Mouse (Mus musculus) liver, embryonic 15.5 days (tissue): ENCODE results near the gene Mtrex. TPM values are rescaled to one million over a fixed set of nuclear protein-coding genes. Genes with fewer than 3 reads are reported as not detected.

Source experiments
- ATAC-seq: fragments of 200-750 bp; cut with Nextera tagmentation; 2 replicates; pipeline ENCODE4 v1.8.0; 2017; ENCODE audit warnings: moderate number of reproducible peaks, mild to moderate bottlenecking, moderate library complexity; ENCODE audit not compliant: insufficient read depth
- H3K27ac ChIP-seq: fragments of 300-500 bp; sonication (generic); replicated peaks from 2 replicates; pipeline ENCODE4 v1.5.1; 2015; ENCODE audit warnings: mild to moderate bottlenecking, inconsistent platforms
- H3K27me3 ChIP-seq: fragments of 300-500 bp; sonication (generic); 2 replicates; pipeline ENCODE4 v1.6.1; 2015; ENCODE audit warnings: mild to moderate bottlenecking, inconsistent platforms
- H3K36me3 ChIP-seq: fragments of 300-500 bp; sonication (generic); replicated peaks from 2 replicates; pipeline ENCODE4 v1.6.1; 2015; ENCODE audit warnings: moderate library complexity, mild to moderate bottlenecking, inconsistent platforms
- H3K4me1 ChIP-seq: fragments of 300-500 bp; sonication (generic); replicated peaks from 2 replicates; pipeline ENCODE4 v1.6.1; 2015; ENCODE audit warnings: inconsistent platforms
- H3K4me2 ChIP-seq: fragments of 300-500 bp; sonication (generic); 2 replicates; pipeline ENCODE4 v1.6.1; 2015; ENCODE audit warnings: moderate library complexity, mild to moderate bottlenecking, inconsistent platforms
- H3K4me3 ChIP-seq: fragments of 300-500 bp; sonication (generic); replicated peaks from 2 replicates; pipeline ENCODE4 v1.5.1; 2015; ENCODE audit warnings: mild to moderate bottlenecking, inconsistent platforms
- H3K9ac ChIP-seq: fragments of 300-500 bp; sonication (generic); 2 replicates; pipeline ENCODE4 v1.6.1; 2015; ENCODE audit warnings: moderate library complexity, mild to moderate bottlenecking, inconsistent platforms
- H3K9me3 ChIP-seq: fragments of 300-500 bp; sonication (generic); replicated peaks from 2 replicates; pipeline ENCODE4 v1.6.1; 2016; ENCODE audit warnings: inconsistent platforms
- WGBS: fragments of 180-500 bp; shearing (Covaris S2); methylation state at CpG from one replicate; pipeline ENCODE4 v1.1.7; 2015; ENCODE audit warnings: mixed read lengths; ENCODE audit not compliant: insufficient replicate concordance; 5-methylcytosine and 5-hydroxymethylcytosine counted together
- polyA plus RNA-seq: library from polyadenylated mRNA; unstranded; fragments of >200 nt; fragmentation: Nextera tagmentation; extraction: Ambion mirVana; gene quantifications from 2 replicates; pipeline ENCODE4 v1.2.1, GENCODE M21; 2015

Gene Mtrex
- polyA plus RNA-seq, 1 experiment from 2014 or later: 31.4 TPM

DNA sequence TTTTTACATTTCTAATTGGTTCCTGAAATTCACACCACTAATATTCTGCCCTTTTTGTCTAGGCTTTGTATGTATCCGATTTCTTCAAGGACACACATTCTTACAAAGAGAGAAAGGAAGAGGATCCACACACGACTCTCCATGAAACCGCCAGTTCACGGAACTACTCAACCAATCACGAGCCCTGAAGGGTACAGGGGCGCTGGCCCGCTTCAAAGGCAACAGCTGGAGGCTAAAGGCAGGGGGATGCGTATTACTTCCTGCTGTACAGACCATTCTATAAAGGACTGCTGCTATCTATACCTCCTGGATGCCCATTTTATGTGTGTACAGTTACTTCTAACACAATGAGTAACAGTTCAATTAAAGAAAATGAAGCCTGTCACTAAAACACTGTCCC lies 59.8 kb downstream of the Mtrex start:
- Histone ChIP-seq H3K9ac (no peak overlapping the region), H3K9me3 (no peaks in the 10 kb centered on the region), H3K4me2 (no peak overlapping the region), H3K4me3 (no peak overlapping the region), H3K27ac (0 out of 2 replicates have a peak overlapping the region, but pooled peaks have one; percentile 9), H3K4me1 (peaks cover 32% of the 10 kb centered on the region), H3K36me3 (peaks cover 99% of the 10 kb centered on the region), H3K27me3 (no peaks in the 10 kb centered on the region)
- 87% methylated on average over 8 of the region's 8 CpGs for WGBS
- no peak for ATAC-seq

DNA sequence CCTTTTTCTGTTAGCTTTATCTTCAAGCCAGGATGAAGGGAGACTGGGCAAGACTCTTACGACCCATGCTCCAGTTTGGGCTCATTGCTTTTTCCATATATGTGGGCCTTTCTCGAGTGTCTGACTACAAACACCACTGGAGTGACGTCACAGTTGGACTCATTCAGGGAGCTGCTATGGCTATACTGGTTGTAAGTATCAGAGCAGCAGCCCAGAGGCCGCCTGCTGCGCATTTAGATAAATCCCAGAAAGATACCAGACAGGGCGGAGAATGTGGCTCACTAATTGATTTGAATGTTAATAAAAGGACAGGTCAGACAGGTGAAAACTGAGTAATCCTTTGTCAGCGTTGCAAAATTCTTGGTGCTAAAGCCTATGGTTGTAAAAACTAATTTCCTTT lies 60.4 kb downstream of the Mtrex start:
- H3K9me3 ChIP-seq: no peaks in the 10 kb centered on the region
- no peak overlapping the region for H3K4me2 ChIP-seq
- 45% methylated on average over 7 of the region's 7 CpGs for WGBS
- peak; percentile 73 for ATAC-seq
- no peak overlapping the region for H3K9ac ChIP-seq
- no peaks in the 10 kb centered on the region for H3K27me3 ChIP-seq
- peaks cover 26% of the 10 kb centered on the region for H3K4me1 ChIP-seq
- H3K36me3 ChIP-seq: peaks cover 98% of the 10 kb centered on the region
- 0 out of 2 replicates have a peak overlapping the region, but pooled peaks have one; percentile 3 for H3K27ac ChIP-seq
- no peak overlapping the region for H3K4me3 ChIP-seq

DNA sequence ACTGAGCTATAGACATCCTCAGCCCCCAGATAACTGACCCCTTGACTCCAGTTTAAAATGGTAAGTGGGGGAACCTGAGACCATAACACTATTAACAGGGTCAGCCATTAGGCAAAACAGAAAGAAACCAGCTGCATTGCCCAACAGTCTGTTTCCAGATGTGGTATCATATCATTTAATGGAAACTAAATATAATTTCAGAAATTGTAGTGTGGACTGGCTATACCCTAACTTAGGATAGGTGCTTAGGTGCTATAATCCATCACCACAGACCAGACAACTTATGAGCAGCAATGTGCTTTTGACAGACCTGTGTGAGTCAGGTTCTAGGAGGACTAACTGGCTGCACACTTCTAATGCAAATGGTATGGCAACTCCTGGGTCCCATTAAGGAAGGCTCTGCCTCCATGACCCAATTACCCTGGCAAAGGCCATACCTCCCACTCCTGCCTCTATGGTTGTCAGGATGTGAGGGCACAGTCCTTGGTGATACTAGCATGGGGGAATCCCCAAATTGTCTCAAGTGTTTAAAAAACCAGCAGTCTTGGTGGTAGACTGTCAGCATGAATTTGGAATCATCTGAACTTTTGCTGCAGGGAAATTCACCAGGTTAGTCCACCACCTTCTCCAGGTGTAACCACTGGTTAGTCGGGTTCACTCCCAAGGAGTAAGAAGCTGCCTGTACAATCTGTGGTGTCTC lies 64.1 kb downstream of the Mtrex start:
- H3K27ac ChIP-seq: no peak overlapping the region
- no peak overlapping the region for H3K4me3 ChIP-seq
- peaks cover 16% of the 10 kb centered on the region for H3K4me1 ChIP-seq
- no peak overlapping the region for H3K9ac ChIP-seq
- no peaks in the 10 kb centered on the region for H3K9me3 ChIP-seq
- peaks cover 89% of the 10 kb centered on the region for H3K36me3 ChIP-seq
- no peak for ATAC-seq
- H3K4me2 ChIP-seq: no peak overlapping the region
- H3K27me3 ChIP-seq: no peaks in the 10 kb centered on the region
- WGBS: 66% methylated on average over 1 of the region's 1 CpGs

DNA sequence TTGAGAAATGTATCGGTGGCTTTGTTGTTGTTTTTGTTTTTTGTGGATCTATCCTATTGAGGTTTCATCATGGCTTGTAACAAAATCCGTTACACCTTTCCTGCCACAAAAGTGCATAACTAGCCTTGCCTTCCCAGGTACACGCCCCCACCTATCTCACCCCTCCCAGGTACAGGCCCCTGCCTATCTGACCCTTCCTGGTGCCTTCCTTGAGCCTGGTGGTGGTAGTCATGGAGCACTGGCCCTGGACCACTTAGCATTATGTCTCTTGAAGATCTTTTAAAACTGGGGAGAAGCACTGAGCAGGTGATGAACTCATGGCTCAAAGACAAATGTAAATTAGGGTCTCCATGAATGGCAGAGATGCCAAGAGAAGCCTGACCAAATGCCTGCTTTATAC lies 64.9 kb downstream of the Mtrex start:
- ATAC-seq: no peak
- H3K27me3 ChIP-seq: no peaks in the 10 kb centered on the region
- no peak overlapping the region for H3K9ac ChIP-seq
- peaks cover 14% of the 10 kb centered on the region for H3K4me1 ChIP-seq
- 83% methylated on average over 3 of the region's 3 CpGs for WGBS
- H3K36me3 ChIP-seq: peaks cover 82% of the 10 kb centered on the region
- H3K27ac ChIP-seq: no peak overlapping the region
- H3K4me2 ChIP-seq: no peak overlapping the region
- no peak overlapping the region for H3K4me3 ChIP-seq
- H3K9me3 ChIP-seq: no peaks in the 10 kb centered on the region

DNA sequence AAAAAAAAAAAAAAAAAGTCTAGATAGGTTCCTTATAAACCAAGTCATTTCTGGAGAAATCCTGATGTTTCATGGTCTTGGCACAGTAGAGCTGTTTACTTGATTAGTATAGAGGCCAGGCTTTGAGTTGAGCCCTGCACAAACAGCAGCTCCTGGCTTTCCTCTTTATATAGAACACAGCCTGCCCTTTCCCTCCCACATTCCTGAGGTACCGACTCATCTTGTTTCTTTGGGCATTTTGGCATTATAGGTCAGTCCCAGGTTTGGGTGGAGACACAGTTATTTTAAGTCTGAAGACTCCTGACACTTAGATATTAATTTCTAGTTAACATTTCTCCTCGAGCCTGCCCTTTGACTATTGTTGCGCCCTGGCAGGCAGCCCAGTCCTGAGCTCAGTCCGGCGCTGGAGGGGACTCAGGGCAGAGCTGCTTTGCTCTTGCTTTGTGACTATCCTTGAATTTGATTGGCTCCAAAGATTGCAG lies 65.3 kb downstream of the Mtrex start:
- no peaks in the 10 kb centered on the region for H3K9me3 ChIP-seq
- no peaks in the 10 kb centered on the region for H3K27me3 ChIP-seq
- H3K4me1 ChIP-seq: peaks cover 9% of the 10 kb centered on the region
- no peak overlapping the region for H3K27ac ChIP-seq
- peaks cover 83% of the 10 kb centered on the region for H3K36me3 ChIP-seq
- H3K4me2 ChIP-seq: no peak overlapping the region
- no peak overlapping the region for H3K4me3 ChIP-seq
- WGBS: 67% methylated on average over 5 of the region's 5 CpGs
- H3K9ac ChIP-seq: no peak overlapping the region
- ATAC-seq: no peak

DNA sequence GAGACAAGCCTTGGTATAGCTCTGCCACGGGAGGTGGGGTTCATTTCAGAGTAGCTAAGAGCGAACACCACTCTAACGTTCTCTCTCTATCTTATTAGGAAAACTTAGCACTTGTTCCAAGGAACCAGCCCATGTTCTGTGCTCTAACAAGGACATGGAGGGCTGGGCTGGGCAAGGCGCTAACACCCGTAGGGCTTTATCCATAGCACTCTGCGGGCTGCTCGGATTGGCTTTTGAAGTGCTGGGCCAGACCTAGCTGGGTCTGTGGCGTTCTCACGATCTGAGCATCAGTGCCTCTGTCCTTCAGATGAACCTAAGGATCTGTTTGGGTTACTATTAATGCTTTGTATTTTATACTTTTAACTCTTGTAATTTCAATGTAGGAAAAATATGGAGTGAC lies 66.3 kb downstream of the Mtrex start:
- Histone ChIP-seq H3K9me3 (no peaks in the 10 kb centered on the region), H3K9ac (no peak overlapping the region), H3K27me3 (no peaks in the 10 kb centered on the region), H3K4me1 (no peaks in the 10 kb centered on the region; the same call in none of the 2 replicates), H3K4me2 (no peak overlapping the region), H3K4me3 (no peak overlapping the region), H3K27ac (no peak overlapping the region), H3K36me3 (peaks cover 80% of the 10 kb centered on the region)
- ATAC-seq: no peak
- 90% methylated on average over 9 of the region's 9 CpGs for WGBS

DNA sequence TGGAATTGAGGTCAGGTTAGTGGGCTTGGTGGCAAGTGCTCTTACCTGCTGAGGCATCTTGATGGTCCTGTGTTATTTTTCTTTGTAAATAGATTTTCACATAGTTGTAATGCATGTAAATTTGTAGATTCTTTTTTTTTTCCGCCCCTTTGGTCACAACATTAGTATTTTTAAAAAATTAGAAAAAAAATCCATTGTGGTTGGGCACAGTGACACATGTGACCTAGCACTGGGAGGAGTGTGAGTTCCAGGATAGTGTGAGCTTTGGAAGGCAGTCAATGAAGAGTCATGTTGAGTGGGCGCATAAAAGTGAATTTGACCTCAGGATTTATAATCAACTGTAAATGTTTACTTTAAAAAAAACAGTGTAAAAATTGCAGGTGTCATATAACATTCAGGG lies 66.8 kb downstream of the Mtrex start:
- 80% methylated on average over 2 of the region's 2 CpGs for WGBS
- ATAC-seq: no peak
- H3K4me2 ChIP-seq: no peak overlapping the region
- no peaks in the 10 kb centered on the region for H3K27me3 ChIP-seq
- no peak overlapping the region for H3K4me3 ChIP-seq
- H3K9me3 ChIP-seq: no peaks in the 10 kb centered on the region
- no peak overlapping the region for H3K9ac ChIP-seq
- peaks cover 75% of the 10 kb centered on the region for H3K36me3 ChIP-seq
- no peak overlapping the region for H3K27ac ChIP-seq
- H3K4me1 ChIP-seq: no peaks in the 10 kb centered on the region; the same call in none of the 2 replicates

DNA sequence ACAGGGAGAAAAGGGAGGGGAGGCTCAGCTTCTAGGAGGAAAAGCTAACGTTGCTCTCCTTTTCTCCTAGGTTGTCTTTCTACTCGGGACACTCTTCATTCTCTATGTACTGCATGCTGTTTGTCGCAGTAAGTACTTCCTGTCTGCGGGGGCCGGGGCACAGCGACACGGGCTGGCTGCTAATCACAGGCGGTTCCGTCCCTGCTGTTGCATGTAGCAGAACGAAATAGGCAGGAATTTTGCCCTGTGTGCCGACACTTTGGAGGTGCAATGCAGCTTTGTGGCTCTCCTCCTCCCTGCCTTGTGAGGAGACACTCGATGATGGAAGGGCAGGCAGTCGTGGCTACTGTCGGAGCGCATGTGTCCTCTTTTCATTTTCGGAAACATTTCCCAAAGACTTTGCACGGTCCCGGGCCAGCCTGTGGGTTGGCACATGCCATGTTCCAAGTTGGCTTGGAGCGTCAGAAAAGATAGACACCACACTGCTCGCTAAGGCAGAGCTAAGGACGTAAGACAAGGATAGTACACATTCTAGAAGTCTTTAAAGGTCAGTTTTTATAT lies 67.5 kb downstream of the Mtrex start:
- 78% methylated on average over 21 of the region's 21 CpGs for WGBS
- H3K36me3 ChIP-seq: peaks cover 68% of the 10 kb centered on the region
- H3K4me1 ChIP-seq: no peaks in the 10 kb centered on the region; the same call in none of the 2 replicates
- H3K4me2 ChIP-seq: no peak overlapping the region
- no peak overlapping the region for H3K9ac ChIP-seq
- H3K27ac ChIP-seq: no peak overlapping the region
- H3K4me3 ChIP-seq: no peak overlapping the region
- no peaks in the 10 kb centered on the region for H3K27me3 ChIP-seq
- H3K9me3 ChIP-seq: no peaks in the 10 kb centered on the region
- ATAC-seq: no peak

DNA sequence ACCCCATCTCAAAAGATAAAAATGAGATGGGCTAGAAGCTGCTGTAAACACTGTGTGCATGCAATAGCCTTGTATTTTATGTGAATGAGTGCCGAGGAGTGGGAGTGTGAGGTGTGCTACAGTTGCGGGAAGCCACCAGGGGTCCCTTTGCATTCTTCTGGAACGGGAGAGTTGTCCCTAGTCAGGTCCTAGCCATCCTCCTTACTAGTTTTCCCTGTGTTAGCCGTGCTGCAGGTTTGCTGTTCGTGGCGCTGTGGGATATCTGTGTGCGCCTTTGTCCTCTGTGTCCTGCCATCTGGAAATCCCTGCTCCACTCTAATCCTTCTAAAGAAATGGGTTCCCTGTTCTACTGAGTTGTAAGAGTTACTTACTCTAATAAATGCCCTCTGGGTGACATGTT lies 69.3 kb downstream of the Mtrex start:
- Histone ChIP-seq H3K27ac (no peak overlapping the region), H3K9ac (no peak overlapping the region), H3K4me2 (no peak overlapping the region), H3K4me3 (no peak overlapping the region), H3K4me1 (no peaks in the 10 kb centered on the region; the same call in none of the 2 replicates), H3K27me3 (no peaks in the 10 kb centered on the region), H3K36me3 (peaks cover 50% of the 10 kb centered on the region), H3K9me3 (no peaks in the 10 kb centered on the region)
- ATAC-seq: no peak
- WGBS: 86% methylated on average over 7 of the region's 7 CpGs

DNA sequence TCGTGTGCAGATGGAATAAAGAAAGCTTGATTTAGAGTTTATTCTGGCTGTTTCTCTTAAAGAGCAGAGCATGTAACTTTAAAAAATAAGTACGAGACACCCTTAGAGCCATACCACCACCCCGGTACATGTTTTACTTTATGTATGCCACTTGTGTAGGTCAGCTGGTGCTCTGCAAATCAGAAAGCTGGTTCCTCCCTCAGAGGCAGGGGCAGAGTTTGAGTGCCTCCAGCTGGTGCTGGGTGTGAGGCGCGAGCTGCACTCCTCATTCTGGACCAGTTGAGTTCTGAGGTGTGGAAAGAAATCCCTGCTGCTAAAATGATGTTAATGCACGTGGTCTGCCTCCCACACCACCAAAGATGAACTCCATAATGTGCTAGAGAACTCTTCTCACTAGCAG lies 72.8 kb downstream of the Mtrex start:
- peaks cover 18% of the 10 kb centered on the region for H3K36me3 ChIP-seq
- H3K9ac ChIP-seq: no peak overlapping the region
- no peak overlapping the region for H3K4me2 ChIP-seq
- ATAC-seq: no peak
- 79% methylated on average over 6 of the region's 6 CpGs for WGBS
- H3K27me3 ChIP-seq: no peaks in the 10 kb centered on the region
- no peak overlapping the region for H3K27ac ChIP-seq
- peaks cover 6% of the 10 kb centered on the region; the same call in 1 of the 2 replicates for H3K4me1 ChIP-seq
- H3K4me3 ChIP-seq: no peak overlapping the region
- no peaks in the 10 kb centered on the region for H3K9me3 ChIP-seq

DNA sequence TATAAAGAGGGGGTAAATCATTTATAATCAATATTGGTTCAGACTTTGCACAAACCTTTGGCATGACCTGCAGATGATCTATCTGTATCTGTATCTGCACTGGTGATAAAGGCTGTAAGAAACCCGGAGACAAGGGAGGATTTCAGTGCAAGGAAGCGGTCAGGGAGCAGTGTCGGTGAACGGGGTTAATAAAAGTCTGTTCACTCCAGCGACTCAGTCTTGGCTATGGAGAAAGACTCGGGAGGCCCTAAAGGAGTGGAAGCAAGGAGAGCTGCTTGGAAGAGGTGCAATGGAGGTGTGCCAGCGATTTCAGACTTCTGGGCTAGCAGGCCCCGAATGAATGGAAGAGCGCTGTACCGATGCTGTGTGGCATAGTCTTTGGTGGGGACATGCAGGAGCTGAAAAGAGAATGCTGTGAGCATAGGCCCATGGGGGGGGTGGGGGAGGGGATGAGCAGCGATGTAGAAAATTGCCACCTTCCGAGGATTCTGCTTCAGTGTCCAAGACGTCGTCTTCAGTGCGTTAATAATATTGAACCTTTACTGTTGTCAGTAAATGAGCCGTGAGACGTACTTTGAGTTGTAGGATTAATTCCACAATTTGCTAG lies 73.4 kb downstream of the Mtrex start:
- no peaks in the 10 kb centered on the region for H3K9me3 ChIP-seq
- H3K4me2 ChIP-seq: no peak overlapping the region
- peaks cover 13% of the 10 kb centered on the region for H3K36me3 ChIP-seq

More for the DNA sequence above, 73.4 kb downstream of the Mtrex start:
- no peak overlapping the region for H3K27ac ChIP-seq
- WGBS: 83% methylated on average over 17 of the region's 17 CpGs
- ATAC-seq: no peak
- no peak overlapping the region for H3K4me3 ChIP-seq
- no peaks in the 10 kb centered on the region for H3K27me3 ChIP-seq
- H3K9ac ChIP-seq: no peak overlapping the region
- H3K4me1 ChIP-seq: peaks cover 6% of the 10 kb centered on the region; the same call in 1 of the 2 replicates
